Mouse (Mus musculus): Measurements from ENCODE around the gene Id1.

Gene Id1

GRCm38 (mm10) chr2:152725178-152725750, 10.8 kb upstream of the Id1 start:
- no peak for DNase-seq

GRCm38 (mm10) chr2:152726213-152726612, 9.8 kb upstream of the Id1 start:
- DNase-seq = no peak

DNA sequence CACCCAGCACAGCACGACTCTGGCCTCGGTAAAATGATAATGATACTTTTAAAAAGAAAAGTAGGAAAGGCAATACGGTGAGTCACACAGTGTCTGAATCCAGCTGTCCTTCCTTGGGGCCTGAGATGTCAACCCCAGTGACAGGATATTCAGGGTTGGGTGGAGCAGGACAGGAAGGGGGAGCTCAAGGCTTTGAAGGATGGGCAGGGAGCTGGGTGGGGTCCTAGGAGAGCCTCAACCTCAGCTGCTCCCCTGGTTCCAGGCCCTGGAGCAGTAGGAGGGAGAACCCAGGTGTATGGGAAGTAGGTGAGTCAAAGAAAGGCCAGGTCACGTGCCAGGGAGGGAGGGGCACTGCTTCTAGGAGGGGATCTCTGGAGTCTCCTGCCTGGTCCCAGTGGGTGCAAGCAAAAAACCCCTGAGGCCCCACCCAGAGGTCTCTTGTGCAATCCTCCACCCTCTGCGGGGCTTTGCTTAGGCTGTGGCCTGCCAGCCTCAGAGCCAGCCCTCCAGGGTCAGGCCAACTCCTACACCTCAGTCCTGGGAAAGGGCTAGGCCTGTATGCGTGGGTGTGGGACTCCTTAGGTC, 9.2 kb upstream of the Id1 start:
- no peak for DNase-seq

GRCm38 (mm10) chr2:152727795-152728510, 8.1 kb upstream of the Id1 start:
- peak; percentile 77 for DNase-seq

DNA sequence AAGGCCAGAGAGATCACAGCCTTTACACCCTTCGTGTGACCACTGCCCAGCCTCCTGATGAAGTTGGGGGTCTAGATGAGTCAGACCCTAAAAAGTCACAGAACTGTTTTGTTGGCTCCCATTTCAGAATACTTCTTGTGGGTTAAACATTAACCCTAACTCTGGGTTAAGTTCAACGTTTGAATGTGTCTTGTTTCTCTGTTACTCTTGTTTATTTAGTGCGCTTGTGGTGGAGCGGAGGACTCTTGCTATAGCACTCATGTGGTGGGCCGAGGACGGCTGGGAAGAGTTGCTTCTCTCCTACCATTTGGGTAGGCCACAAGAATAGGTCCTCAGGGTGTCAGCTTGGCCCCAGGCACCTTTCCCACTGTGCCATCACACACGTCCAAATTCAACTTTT, 7.5 kb upstream of the Id1 start:
- DNase-seq = peak; percentile 53

DNA sequence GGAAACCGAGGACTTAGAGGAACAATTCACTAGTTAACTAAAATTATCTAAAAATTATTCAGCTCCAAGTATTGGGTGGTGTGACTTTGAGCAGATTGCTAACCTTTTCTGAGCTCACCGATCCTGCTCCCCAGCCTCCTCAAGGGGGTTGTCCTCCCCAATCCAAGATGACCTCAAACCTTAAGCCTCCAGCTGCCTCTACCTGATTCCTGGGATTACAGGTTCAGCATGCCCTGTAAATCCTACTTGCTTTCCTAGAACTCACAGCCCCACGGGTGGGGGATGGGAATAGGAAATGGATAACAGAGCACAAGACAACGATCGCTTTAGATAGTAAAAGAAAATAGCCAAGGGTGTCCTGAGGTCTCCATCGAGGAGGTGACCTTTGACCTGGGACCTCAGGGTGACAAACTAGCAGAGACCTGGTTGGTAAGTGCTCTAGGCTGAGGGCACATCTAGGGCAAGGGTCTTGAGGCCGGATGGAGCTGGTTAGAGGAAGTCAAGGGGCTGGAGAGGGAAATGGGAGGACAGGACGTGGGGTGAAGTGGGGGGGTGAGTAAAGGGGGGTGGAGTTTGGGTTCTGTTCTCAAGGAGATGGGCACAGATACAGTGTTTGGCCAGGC, 6.9 kb upstream of the Id1 start:
- DNase-seq = peak; percentile 89

DNA sequence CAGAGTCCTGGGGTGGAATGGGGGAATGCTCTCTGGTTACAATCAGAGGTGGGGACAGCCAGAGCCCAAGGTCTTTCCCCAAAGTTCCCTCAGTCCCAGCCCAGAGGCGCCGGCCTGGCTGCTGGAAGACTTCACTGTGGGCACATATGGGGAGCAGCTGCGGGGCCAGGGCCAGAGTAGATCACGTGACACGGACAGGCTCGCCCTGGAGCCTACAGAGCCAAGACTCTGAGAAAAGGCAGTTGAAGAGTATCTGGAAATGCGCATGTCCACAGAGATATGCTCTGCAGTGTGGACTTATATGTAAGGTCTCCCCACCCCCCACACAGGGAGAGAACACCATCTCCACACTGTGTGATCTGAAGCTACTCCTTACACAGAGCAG, 6.4 kb upstream of the Id1 start:
- peak; percentile 64 for DNase-seq

DNA sequence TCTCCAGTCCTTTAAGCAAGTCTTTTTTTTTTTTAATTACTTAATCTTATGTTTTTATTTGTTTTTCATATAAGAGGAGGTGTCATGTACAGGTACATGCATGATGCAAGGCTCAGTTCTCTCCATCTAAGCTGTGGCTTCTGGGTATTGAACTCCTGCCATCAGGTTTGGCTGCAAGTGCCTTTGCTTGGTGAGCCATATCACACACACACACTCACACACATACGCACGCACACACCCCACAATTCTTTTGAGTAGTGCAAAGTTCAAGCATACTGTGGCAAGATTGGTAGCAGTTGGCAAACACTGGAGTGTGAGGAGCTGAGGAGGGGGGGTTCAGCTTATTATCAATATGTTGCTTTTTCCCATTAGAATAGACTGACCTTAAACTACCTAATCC, 2.9 kb upstream of the Id1 start:
- DNase-seq = peak; percentile 47

- no peak for DNase-seq
Observed at GRCm38 (mm10) chr2:152734501-152734900, 1.6 kb upstream of the Id1 start.

- DNase-seq = peak; percentile 97
Observed at GRCm38 (mm10) chr2:152734984-152735383, 1.1 kb upstream of the Id1 start.

- peak; percentile 38 for DNase-seq
Observed at GRCm38 (mm10) chr2:152736748-152737147, 697 bp downstream of the Id1 start.

- DNase-seq = peak; percentile 49
Observed at GRCm38 (mm10) chr2:152737306-152738221, 1.5 kb downstream of the Id1 start.

- no peak for DNase-seq
Observed at GRCm38 (mm10) chr2:152738341-152738740, 2.3 kb downstream of the Id1 start.

GRCm38 (mm10) chr2:152739031-152739841, 3.2 kb downstream of the Id1 start:
- peak; percentile 94 for DNase-seq

GRCm38 (mm10) chr2:152739842-152740260, 3.8 kb downstream of the Id1 start:
- DNase-seq = peak; percentile 94

DNA sequence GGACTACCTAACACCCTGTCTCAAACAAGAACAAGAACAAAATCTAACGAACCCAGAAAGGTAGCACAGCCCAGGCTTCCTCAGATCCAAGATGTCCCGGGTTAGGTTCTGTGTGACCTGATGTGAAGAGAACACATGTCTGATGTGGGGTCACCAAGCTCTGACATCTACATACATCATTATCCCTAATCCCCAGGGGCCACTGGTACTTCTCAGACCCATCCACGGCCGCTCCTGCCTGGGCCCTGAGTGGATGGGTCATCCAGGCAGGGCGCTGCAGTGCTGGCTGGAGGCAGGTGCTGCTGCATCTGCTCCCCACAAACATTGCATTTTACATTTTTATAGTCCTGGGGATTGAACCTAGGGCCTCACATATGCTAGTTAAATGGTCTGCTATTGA, 4.4 kb downstream of the Id1 start:
- DNase-seq = no peak

DNA sequence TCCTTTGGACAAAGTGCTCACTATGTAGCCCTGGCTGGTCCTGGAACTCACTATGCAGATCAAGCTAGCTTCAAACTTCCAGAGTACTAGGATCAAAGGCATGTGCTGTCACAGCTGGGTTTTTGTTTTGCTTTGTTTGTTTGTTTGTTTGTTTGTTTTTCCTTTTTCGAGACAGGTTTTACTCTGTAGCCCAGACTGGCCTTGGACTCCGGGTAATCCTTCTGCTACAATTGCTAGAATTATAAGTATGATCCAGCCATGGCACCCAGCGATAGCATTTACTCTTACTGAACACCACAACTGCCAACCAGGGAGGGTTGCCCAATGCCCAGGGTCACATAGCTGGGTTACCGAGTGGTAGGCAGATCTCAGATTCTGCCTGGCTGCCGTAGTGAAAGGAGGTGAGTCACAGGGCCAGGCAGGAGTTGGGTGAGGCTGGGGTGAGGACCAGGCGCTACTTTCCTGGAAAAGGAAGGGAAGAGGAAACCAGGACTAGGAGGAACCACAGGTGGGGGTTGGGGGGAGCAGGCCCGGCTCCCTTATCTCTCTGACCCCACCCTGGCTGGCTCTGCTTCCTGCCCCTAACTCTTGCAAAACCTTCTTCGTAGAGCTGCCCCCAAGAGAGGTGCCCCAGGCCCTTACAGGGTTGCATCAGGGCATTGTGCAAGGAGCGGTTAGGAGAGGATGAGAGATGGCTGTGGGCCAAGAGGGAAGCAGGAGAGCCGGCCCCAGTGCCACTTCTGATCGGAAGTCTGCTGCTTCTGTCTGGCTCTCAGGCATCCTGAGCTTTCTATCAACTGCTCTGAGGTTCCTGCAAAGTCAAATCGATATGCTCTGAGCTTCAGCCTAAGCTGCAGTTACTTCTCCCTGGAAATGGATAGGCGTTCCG, 5.3 kb downstream of the Id1 start:
- DNase-seq = peak; percentile 74

DNA sequence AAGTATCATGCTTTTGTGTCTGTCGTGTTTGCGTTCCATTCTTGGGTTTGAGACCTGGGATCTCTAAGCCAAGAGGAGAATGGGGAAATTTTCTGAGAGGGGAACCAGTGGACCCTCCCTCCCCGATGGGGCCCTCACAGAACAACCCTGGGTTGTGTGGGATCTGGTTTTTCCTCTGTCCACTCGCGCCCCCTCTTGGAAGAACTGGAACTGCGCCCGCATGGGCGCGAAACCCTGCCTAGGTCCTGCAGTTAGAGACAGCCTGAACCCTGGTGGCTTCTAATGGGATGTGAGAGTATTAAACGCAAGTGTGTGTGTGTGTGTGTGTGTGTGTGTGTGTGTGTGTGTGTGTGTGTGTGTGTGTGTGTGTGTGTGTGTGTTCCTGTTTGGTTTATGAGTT, 6.4 kb downstream of the Id1 start:
- peak; percentile 87 for DNase-seq

DNA sequence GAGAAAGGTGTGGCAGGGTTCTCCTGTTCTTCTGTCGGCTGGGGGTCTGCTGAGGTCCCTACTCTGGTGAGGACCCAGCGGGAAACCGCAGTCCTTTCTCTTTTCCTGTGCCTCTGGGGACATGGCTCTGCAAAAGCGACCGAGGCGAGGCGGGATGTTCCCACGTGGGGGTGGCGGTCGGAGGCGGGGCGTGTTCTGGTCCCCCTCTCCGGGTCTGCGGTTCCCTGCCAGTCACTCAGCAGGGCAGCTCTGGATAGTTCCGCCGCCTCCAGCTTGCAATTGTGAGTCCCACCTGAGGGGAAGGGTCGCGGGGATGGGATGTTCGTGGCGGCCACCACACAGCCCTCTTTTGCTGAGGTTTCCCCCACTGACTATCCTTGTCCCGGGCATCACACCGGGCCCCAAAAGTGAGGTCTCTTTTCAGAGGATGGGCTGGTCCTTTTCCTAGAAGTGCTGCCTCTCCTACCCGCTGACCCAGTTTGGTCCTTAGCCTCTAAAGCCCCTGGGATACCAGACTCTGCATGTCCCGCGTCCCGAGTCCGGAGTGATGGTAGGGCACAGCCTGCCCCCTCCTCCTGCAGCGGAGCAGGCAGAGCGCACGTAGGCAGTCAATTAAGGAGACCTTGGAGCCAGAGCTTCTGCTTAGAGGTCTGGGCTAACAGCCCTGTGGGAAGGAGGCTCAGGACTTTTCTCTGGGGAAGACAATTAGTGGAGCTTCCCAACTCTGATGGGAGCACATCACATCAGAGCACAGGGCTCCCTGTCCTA, 18.1 kb downstream of the Id1 start, which contains the start of gene Cox4i2:
Gene Cox4i2, plus strand, starts transcription at position 230 of the 768 bp plus-strand sequence.
- DNase-seq = no peak
